11 mouse cellular contexts compared by ENCODE assay signal in genomic region chr15:9451999-9452398, GRCm38 (mm10). TPM values are rescaled to one million over a fixed set of nuclear protein-coding genes. Genes with fewer than 3 reads are reported as not detected.
DNase-seq lines count a peak whose midpoint lies in the region; ATAC-seq and TF ChIP-seq lines count a peak whose summit lies in the region.
"Had no signal": no experiment of that assay in that cellular context is flagged by ENCODE, and none has a peak within 500 bp of the region (broad histone marks: within the 10 kb centered on the region; RNA-seq: fewer than 3 reads in every experiment).

No protein-coding gene starts in this region.

- dilution Hi-C loops in CH12.LX (cut with MboI; ENCODE audit: extremely low pct_ligation_motif_present, extremely low pct_unique_long_range_greater_than_20kb, low sequenced_read_pairs), result no loop called here

- no peak for ATAC-seq in kidney, embryonic 16.5 days (ENCODE audit: low FRiP score, low TSS enrichment)
- ATAC-seq in megakaryocyte progenitor cell, adult 5-6 weeks (replicated peaks; ENCODE audit: poor library complexity), result peak; percentile 72

- H3K79me2 ChIP-seq in CH12.LX (replicated peaks; ENCODE audit: control insufficient read depth, extremely low read depth, insufficient read depth, poor library complexity, severe bottlenecking) (no peaks in the 10 kb centered on the region), MEL (ENCODE audit: control insufficient read depth, insufficient read depth, low read length, poor library complexity) (no peaks in the 10 kb centered on the region)

- TF ChIP-seq POLR2A in kidney, adult 2 months (IDR thresholded peaks at IDR 0.05; ENCODE audit: low read depth, low read length), result no peak
- TF ChIP-seq POLR2A in CH12.LX (IDR thresholded peaks at IDR 0.05; ENCODE audit: low read depth, low read length) (no peak), MEL (IDR thresholded peaks at IDR 0.05; ENCODE audit: control insufficient read depth in 1 of 2, insufficient read depth in 1 of 2, low read depth in 1 of 2, low read length in 2 of 2, poor library complexity in 1 of 2) (no peak)

- in situ Hi-C loops in CH12.LX (cut with MboI; ENCODE audit: low pct_ligation_motif_present, low pct_unique_long_range_greater_than_20kb, low sequenced_read_pairs), result loop anchor here (10.0 to 25.0 kb wide), 2 partner anchors 110 to 293 kb away; partner anchors contain the start of gene Spef2

- H3K9ac ChIP-seq in kidney, embryonic 16.5 days (replicated peaks; ENCODE audit: low read length), result no peak overlapping the region
- no peak overlapping the region for H3K9ac ChIP-seq in CH12.LX (ENCODE audit: insufficient read depth, low read depth)
- H3K9ac ChIP-seq in MEL (ENCODE audit: control insufficient read depth, low read depth, low read length, poor library complexity, severe bottlenecking), result no peak overlapping the region
- H3K9ac ChIP-seq: hindbrain, embryonic 13.5 days; midbrain, embryonic 12.5 days; neural tube, embryonic 12.5 days had no signal

- no peaks in the 10 kb centered on the region for H3K27me3 ChIP-seq in kidney, adult 2 months (replicated peaks; ENCODE audit: control insufficient read depth, insufficient read depth, low read length)
- no peaks in the 10 kb centered on the region for H3K27me3 ChIP-seq in kidney, embryonic 16.5 days (ENCODE audit: insufficient read depth, low read length)
- H3K27me3 ChIP-seq in CH12.LX (replicated peaks), result no peaks in the 10 kb centered on the region
- peaks cover 4% of the 10 kb centered on the region in 2 experiments; a peak in 3 of 4 replicates for H3K27me3 ChIP-seq in MEL (ENCODE audit: control insufficient read depth in 1 of 2, insufficient read depth in 2 of 2, low read length in 2 of 2)
- H3K27me3 ChIP-seq: hindbrain, embryonic 13.5 days; midbrain, embryonic 12.5 days; neural tube, embryonic 12.5 days had no signal

- DNase-seq in kidney, adult 2 months, result no peak
- DNase-seq in CH12.LX (ENCODE audit: extremely low read depth) (peak; percentile 47), MEL (ENCODE audit: low read depth, low spot score) (peak; percentile 29)
- DNase-seq in left cerebral cortex, postnatal 10 days (ENCODE audit: extremely low spot score in 1 of 2, low spot score in 2 of 2), result no peak
- no peak for DNase-seq in kidney, postnatal 14 days
- DNase-seq: kidney, postnatal 10 days had no signal

- TF ChIP-seq RAD21 in CH12.LX (IDR thresholded peaks at IDR 0.05; ENCODE audit: low read depth, low read length), result peak; percentile 52
- peak; percentile 37; the same call in 1 of the 2 replicates for TF ChIP-seq RAD21 in MEL (IDR thresholded peaks at IDR 0.05; ENCODE audit: low read depth, low read length)

- H3K4me3 ChIP-seq in kidney, adult 2 months (ENCODE audit: insufficient read depth, low read depth, low read length), result no peak overlapping the region
- H3K4me3 ChIP-seq in kidney, embryonic 16.5 days (ENCODE audit: low read length), result no peak overlapping the region
- H3K4me3 ChIP-seq in CH12.LX (replicated peaks in 1 of 3; ENCODE audit: low read depth in 2 of 3, low read length in 2 of 3, poor library complexity in 1 of 3) (no peak overlapping the region), MEL (ENCODE audit: control insufficient read depth in 1 of 2, insufficient read depth in 1 of 2, low read depth in 2 of 2, low read length in 2 of 2) (no peak overlapping the region)
- H3K4me3 ChIP-seq: hindbrain, embryonic 13.5 days; midbrain, embryonic 12.5 days; neural tube, embryonic 12.5 days had no signal

- H3K27ac ChIP-seq in kidney, adult 2 months (ENCODE audit: insufficient read depth, low read depth, low read length), result no peak overlapping the region
- no peak overlapping the region for H3K27ac ChIP-seq in kidney, embryonic 16.5 days (ENCODE audit: low read length)
- no peak overlapping the region for H3K27ac ChIP-seq in CH12.LX (ENCODE audit: insufficient read depth, low read depth)
- H3K27ac ChIP-seq in MEL (ENCODE audit: control insufficient read depth, low read depth, low read length), result no peak overlapping the region
- H3K27ac ChIP-seq: hindbrain, embryonic 13.5 days; midbrain, embryonic 12.5 days; neural tube, embryonic 12.5 days had no signal

- H3K4me1 ChIP-seq in kidney, adult 2 months (ENCODE audit: control insufficient read depth, insufficient read depth, low read length), result no peaks in the 10 kb centered on the region
- H3K4me1 ChIP-seq in kidney, embryonic 16.5 days (ENCODE audit: insufficient read depth, low read length), result no peaks in the 10 kb centered on the region
- no peaks in the 10 kb centered on the region; a peak in 1 of 4 replicates for H3K4me1 ChIP-seq in CH12.LX (ENCODE audit: control insufficient read depth in 1 of 2, insufficient read depth in 2 of 2)
- H3K4me1 ChIP-seq in MEL (ENCODE audit: control insufficient read depth in 1 of 2, insufficient read depth in 2 of 2, low read length in 2 of 2), result no peaks in the 10 kb centered on the region
- H3K4me1 ChIP-seq: hindbrain, embryonic 13.5 days; midbrain, embryonic 12.5 days; neural tube, embryonic 12.5 days had no signal

- no peak overlapping the region for H3K4me2 ChIP-seq in kidney, embryonic 16.5 days (replicated peaks; ENCODE audit: low read depth, low read length)
- no peak overlapping the region for H3K4me2 ChIP-seq in CH12.LX (ENCODE audit: insufficient read depth, low read depth, poor library complexity, severe bottlenecking)
- H3K4me2 ChIP-seq: hindbrain, embryonic 13.5 days; midbrain, embryonic 12.5 days; neural tube, embryonic 12.5 days had no signal

- H3K9me3 ChIP-seq in kidney, embryonic 16.5 days (ENCODE audit: low read length), result no peaks in the 10 kb centered on the region
- H3K9me3 ChIP-seq in CH12.LX (replicated peaks; ENCODE audit: low read length) (no peaks in the 10 kb centered on the region), MEL (replicated peaks; ENCODE audit: insufficient read depth, low read length) (no peaks in the 10 kb centered on the region)
- H3K9me3 ChIP-seq: hindbrain, embryonic 13.5 days; midbrain, embryonic 12.5 days; neural tube, embryonic 12.5 days had no signal

- WGBS in kidney, adult 2 months, result 91% methylated on average over 1 of the region's 1 CpGs
- WGBS in kidney, embryonic 16.5 days, result 93% methylated on average over 1 of the region's 1 CpGs

- no peaks in the 10 kb centered on the region for H3K36me3 ChIP-seq in kidney, adult 2 months (ENCODE audit: control insufficient read depth, insufficient read depth, low read length)
- no peaks in the 10 kb centered on the region for H3K36me3 ChIP-seq in kidney, embryonic 16.5 days (ENCODE audit: insufficient read depth, low read length)
- H3K36me3 ChIP-seq in CH12.LX (replicated peaks in 1 of 2; ENCODE audit: control insufficient read depth in 1 of 2, insufficient read depth in 1 of 2, low read length in 1 of 2) (no peaks in the 10 kb centered on the region), MEL (ENCODE audit: control insufficient read depth in 1 of 2, insufficient read depth in 2 of 2, low read length in 2 of 2) (no peaks in the 10 kb centered on the region)
- H3K36me3 ChIP-seq: hindbrain, embryonic 13.5 days; midbrain, embryonic 12.5 days; neural tube, embryonic 12.5 days had no signal

- TF ChIP-seq CTCF in kidney, adult 2 months (conservative IDR thresholded peaks at IDR 0.05; ENCODE audit: insufficient read depth, insufficient read length, low read depth, low read length), result peak; percentile 43
- TF ChIP-seq CTCF in CH12.LX (conservative IDR thresholded peaks at IDR 0.05 in 1 of 2, IDR thresholded peaks at IDR 0.05 in 1 of 2; ENCODE audit: low read depth in 2 of 2, low read length in 2 of 2) (peak; percentile 27 to 68; a peak in 2 of 4 replicates), MEL (IDR thresholded peaks at IDR 0.05 in 2 of 3, conservative IDR thresholded peaks at IDR 0.05 in 1 of 3; ENCODE audit: control insufficient read depth in 1 of 3, insufficient read depth in 1 of 3, low read depth in 2 of 3, low read length in 3 of 3, poor library complexity in 1 of 3, severe bottlenecking in 1 of 3) (peak in 2 of 3 experiments; percentile 47 to 59; a peak in 4 of 6 replicates)

- intact Hi-C loops in left cerebral cortex, postnatal 10 days (cut with DNase I), result loop anchor here (10.0 kb wide), 1 partner anchor 993 kb away; no protein-coding TSS in a partner anchor

- TF ChIP-seq EP300 in CH12.LX (IDR thresholded peaks at IDR 0.05; ENCODE audit: low read length), result no peak
- TF ChIP-seq EP300 in MEL (IDR thresholded peaks at IDR 0.05; ENCODE audit: low read depth in 1 of 2, low read length in 2 of 2), result no peak

TF ChIP-seq in CH12.LX, 34 proteins besides CTCF, POLR2A, EP300 and RAD21:
- TF ChIP-seq PAX5 (IDR thresholded peaks at IDR 0.05; ENCODE audit: low read length) (no peak), SMC3 (IDR thresholded peaks at IDR 0.05; ENCODE audit: low read depth, low read length) (peak; percentile 75), NRF1 (IDR thresholded peaks at IDR 0.05; ENCODE audit: low read depth, low read length) (no peak)

TF ChIP-seq in MEL, 35 proteins besides CTCF, POLR2A, EP300 and RAD21:
- peak; percentile 39; the same call in 1 of the 2 replicates for TF ChIP-seq ZC3H11A (IDR thresholded peaks at IDR 0.05; ENCODE audit: low read depth, low read length)
- TF ChIP-seq HCFC1 (IDR thresholded peaks at IDR 0.05; ENCODE audit: low read depth, low read length), result no peak
- no peak for TF ChIP-seq ZNF384 (IDR thresholded peaks at IDR 0.05; ENCODE audit: low read depth, low read length)
- TF ChIP-seq CHD1 (IDR thresholded peaks at IDR 0.05; ENCODE audit: low read depth, low read length), result no peak
- no peak for TF ChIP-seq MYB (IDR thresholded peaks at IDR 0.05; ENCODE audit: low read depth, low read length)
- TF ChIP-seq USF1 (IDR thresholded peaks at IDR 0.05; ENCODE audit: low read depth, low read length), result no peak
- TF ChIP-seq TAL1 (IDR thresholded peaks at IDR 0.05; ENCODE audit: low read length), result no peak
- peak; percentile 72 for TF ChIP-seq SMC3 (IDR thresholded peaks at IDR 0.05; ENCODE audit: low read depth, low read length)
- no peak for TF ChIP-seq ZMIZ1 (IDR thresholded peaks at IDR 0.05; ENCODE audit: low read depth, low read length)

RNA-seq across cellular contexts. Expression of gene Capsl, which starts 16.2 kb away (rescaled TPM):
- polyA plus RNA-seq in kidney, adult 2 months (2012; rRNA removed), result 0.33 and 0.46 TPM in 2 replicates
- 1.3 and 1.6 TPM in 2 replicates for polyA plus RNA-seq in kidney, embryonic 16.5 days (2015; fragmentation: Nextera tagmentation; extraction: Ambion mirVana)
- total RNA-seq in CH12.LX (2012; rRNA removed), result 5.0 and 5.7 TPM in 2 replicates
- total RNA-seq in CH12.LX (2014; rRNA removed), result 1.2 TPM in 2 replicates
- 1.6 and 2.2 TPM in 2 replicates for polyA plus RNA-seq in CH12.LX (2012; ENCODE audit: insufficient read length, low read depth)
- not detected in 2 replicates for total RNA-seq in MEL (2012; rRNA removed)
- not detected for polyA plus RNA-seq in MEL (2012; ENCODE audit: insufficient read depth in 1 of 2, insufficient read length in 2 of 2, low read depth in 1 of 2, low replicate concordance in 2 of 2, missing spikeins in 1 of 2)
- total RNA-seq in megakaryocyte progenitor cell, adult 5-6 weeks (2015), result 1.2 and 2.1 TPM in 2 replicates
- 0.83 and 0.88 TPM in 2 replicates for total RNA-seq in megakaryocyte progenitor cell, adult 5-6 weeks (2017)
- total RNA-seq in left cerebral cortex, postnatal 10 days (2021), result 1 to 10 TPM; 2.5 to 2.7 TPM

Comparison
In these comparisons a context has a peak if more than half of its experiments do, and no peak if none do; other contexts are left out.
1. DNase-seq: peak in CH12.LX (single experiment) and MEL (single experiment); none in kidney, adult 2 months (single experiment), left cerebral cortex, postnatal 10 days (0 of 2) and kidney, postnatal 14 days (single experiment).
2. Peak in every context shown above with its lines, with median percentiles within 50 percentile points of each other: CTCF ChIP-seq.